Mouse (Mus musculus): Measurements from ENCODE around the gene Acadl. TPM values are rescaled to one million over a fixed set of nuclear protein-coding genes. Genes with fewer than 3 reads are reported as not detected.

Gene Acadl
- polyA plus RNA-seq (2015; fragmentation: Nextera tagmentation; extraction: Ambion mirVana), result 217 and 230 TPM in 2 replicates

- Histone ChIP-seq H3K36me3 (ENCODE audit: insufficient read depth, low read length) (0 out of 2 replicates have a peak, but pooled peaks cover 3% of the 10 kb centered on the region), H3K9ac (replicated peaks; ENCODE audit: low read depth) (peak within 1 kb of the TSS; percentile 85), H3K27me3 (replicated peaks; ENCODE audit: insufficient read depth, low read length) (no peaks in the 10 kb centered on the region), H3K9me3 (ENCODE audit: low read length) (no peaks in the 10 kb centered on the region), H3K4me3 (ENCODE audit: low read depth, low read length) (peak within 1 kb of the TSS; percentile 95), H3K4me1 (ENCODE audit: insufficient read depth, low read depth, low read length) (peaks cover 5% of the 10 kb centered on the region; the same call in 1 of the 2 replicates), H3K27ac (ENCODE audit: low read length) (peak within 1 kb of the TSS; percentile 99), H3K4me2 (replicated peaks; ENCODE audit: low read depth, low read length) (peak within 1 kb of the TSS; percentile 53)
- DNase-seq (ENCODE audit: low spot score), result peak; percentile 94
- no peak for TF ChIP-seq CTCF (IDR thresholded peaks at IDR 0.05)
- TF ChIP-seq EP300 (IDR thresholded peaks at IDR 0.05), result peak; percentile 69
- WGBS, result under 1% methylated on average over 57 of the region's 85 CpGs
- peak; percentile 96 for ATAC-seq
Measured at GRCm38 (mm10) chr1:66862712-66863511, at the start of gene Acadl. Gene Acadl, minus strand, starts transcription at chr1:66863277.

DNA sequence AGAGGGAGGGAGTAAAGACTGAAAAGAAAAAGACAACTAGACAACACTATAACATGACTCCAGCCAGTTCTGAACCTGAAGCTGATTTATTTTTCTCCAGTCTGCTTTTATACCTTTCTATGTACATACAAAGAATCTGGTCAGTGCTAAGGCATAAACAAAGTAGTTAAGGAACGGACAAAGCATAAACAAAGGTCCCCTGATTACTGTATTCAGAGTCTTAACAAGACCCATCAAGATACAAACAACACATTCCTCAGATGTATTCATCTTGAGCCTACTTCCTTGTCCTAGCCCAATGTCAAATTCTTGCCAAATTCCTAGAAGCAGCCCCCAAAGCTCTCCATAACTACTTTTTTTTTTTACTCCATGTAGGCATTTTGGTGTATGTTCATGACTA is 49.2 kb upstream of the Acadl start:
- DNase-seq (ENCODE audit: low spot score) (no peak), ATAC-seq (no peak)
- WGBS, result 36% methylated on average over 1 of the region's 1 CpGs
- Histone ChIP-seq H3K4me3 (ENCODE audit: low read depth, low read length) (no peak overlapping the region), H3K4me2 (replicated peaks; ENCODE audit: low read depth, low read length) (no peak overlapping the region), H3K27me3 (replicated peaks; ENCODE audit: insufficient read depth, low read length) (no peaks in the 10 kb centered on the region), H3K27ac (ENCODE audit: low read length) (no peak overlapping the region), H3K9me3 (ENCODE audit: low read length) (no peaks in the 10 kb centered on the region), H3K4me1 (ENCODE audit: insufficient read depth, low read depth, low read length) (no peaks in the 10 kb centered on the region), H3K36me3 (ENCODE audit: insufficient read depth, low read length) (no peaks in the 10 kb centered on the region), H3K9ac (replicated peaks; ENCODE audit: low read depth) (no peak overlapping the region)
- TF ChIP-seq CTCF (IDR thresholded peaks at IDR 0.05) (no peak), EP300 (IDR thresholded peaks at IDR 0.05) (no peak)

- 86% methylated on average over 3 of the region's 3 CpGs for WGBS
- Histone ChIP-seq H3K27ac (ENCODE audit: low read length) (no peak overlapping the region), H3K9me3 (ENCODE audit: low read length) (no peaks in the 10 kb centered on the region), H3K4me1 (ENCODE audit: insufficient read depth, low read depth, low read length) (no peaks in the 10 kb centered on the region; the same call in 1 of the 2 replicates), H3K4me3 (ENCODE audit: low read depth, low read length) (no peak overlapping the region), H3K36me3 (ENCODE audit: insufficient read depth, low read length) (no peaks in the 10 kb centered on the region), H3K9ac (replicated peaks; ENCODE audit: low read depth) (no peak overlapping the region), H3K4me2 (replicated peaks; ENCODE audit: low read depth, low read length) (no peak overlapping the region), H3K27me3 (replicated peaks; ENCODE audit: insufficient read depth, low read length) (no peaks in the 10 kb centered on the region)
- no peak for TF ChIP-seq EP300 (IDR thresholded peaks at IDR 0.05)
- TF ChIP-seq CTCF (IDR thresholded peaks at IDR 0.05), result no peak
- ATAC-seq, result no peak
- DNase-seq (ENCODE audit: low spot score), result no peak
Measured at GRCm38 (mm10) chr1:66902566-66902965, 39.5 kb upstream of the Acadl start.

DNA sequence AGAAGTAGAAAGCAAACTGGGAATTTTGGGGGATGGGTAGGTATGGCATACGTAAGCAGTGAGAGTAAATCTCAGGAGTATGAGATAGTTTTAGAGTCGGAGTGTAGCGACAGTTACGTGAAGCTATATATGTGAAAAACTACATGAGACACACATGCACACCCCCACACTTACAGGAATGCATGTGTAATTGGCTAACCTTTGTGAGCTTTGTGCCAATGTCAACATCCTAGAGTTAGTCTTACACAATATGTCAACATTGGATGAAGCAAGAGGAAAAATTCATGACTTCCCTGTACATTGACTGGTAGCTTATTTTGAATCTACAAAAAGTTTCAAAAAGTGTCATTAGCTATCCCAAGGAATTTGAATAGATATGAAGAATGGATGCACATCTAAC is 37.9 kb upstream of the Acadl start:
- no peaks in the 10 kb centered on the region for H3K27me3 ChIP-seq (replicated peaks; ENCODE audit: insufficient read depth, low read length)
- H3K27ac ChIP-seq (ENCODE audit: low read length), result no peak overlapping the region
- no peaks in the 10 kb centered on the region; the same call in 1 of the 2 replicates for H3K4me1 ChIP-seq (ENCODE audit: insufficient read depth, low read depth, low read length)
- H3K9ac ChIP-seq (replicated peaks; ENCODE audit: low read depth), result no peak overlapping the region
- no peaks in the 10 kb centered on the region for H3K9me3 ChIP-seq (ENCODE audit: low read length)
- H3K36me3 ChIP-seq (ENCODE audit: insufficient read depth, low read length), result no peaks in the 10 kb centered on the region
- H3K4me3 ChIP-seq (ENCODE audit: low read depth, low read length), result no peak overlapping the region
- H3K4me2 ChIP-seq (replicated peaks; ENCODE audit: low read depth, low read length), result no peak overlapping the region
- peak; percentile 99 for TF ChIP-seq EP300 (IDR thresholded peaks at IDR 0.05)
- TF ChIP-seq CTCF (IDR thresholded peaks at IDR 0.05), result no peak
- peak; percentile 89 for ATAC-seq
- WGBS, result 41% methylated on average over 4 of the region's 4 CpGs
- peak; percentile 80 for DNase-seq (ENCODE audit: low spot score)

DNA sequence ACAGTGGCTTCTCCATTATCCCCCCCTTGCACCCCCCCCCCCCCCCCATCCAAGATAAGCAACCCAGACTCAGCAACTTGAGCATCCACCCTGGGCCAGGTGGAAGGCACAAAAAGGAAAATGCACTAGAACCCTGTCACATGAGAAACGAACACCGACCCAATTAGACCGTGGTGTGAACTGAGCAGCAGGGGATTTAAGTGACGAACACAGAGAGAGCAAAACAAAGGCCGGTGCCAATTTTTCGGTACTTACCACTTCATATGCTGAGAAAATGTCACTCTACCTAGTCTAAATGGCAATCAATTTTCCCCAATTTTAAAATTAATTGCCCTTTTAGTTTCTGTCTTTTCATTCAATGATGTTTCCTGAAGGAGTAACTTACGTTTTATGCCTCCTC is 35.2 kb upstream of the Acadl start:
- 75% methylated on average over 7 of the region's 7 CpGs for WGBS
- Histone ChIP-seq H3K9ac (replicated peaks; ENCODE audit: low read depth) (no peak overlapping the region), H3K27ac (ENCODE audit: low read length) (no peak overlapping the region), H3K4me3 (ENCODE audit: low read depth, low read length) (no peak overlapping the region), H3K9me3 (ENCODE audit: low read length) (no peaks in the 10 kb centered on the region), H3K4me2 (replicated peaks; ENCODE audit: low read depth, low read length) (no peak overlapping the region), H3K27me3 (replicated peaks; ENCODE audit: insufficient read depth, low read length) (no peaks in the 10 kb centered on the region), H3K36me3 (ENCODE audit: insufficient read depth, low read length) (no peaks in the 10 kb centered on the region), H3K4me1 (ENCODE audit: insufficient read depth, low read depth, low read length) (no peaks in the 10 kb centered on the region; the same call in 1 of the 2 replicates)
- DNase-seq (ENCODE audit: low spot score) (no peak), ATAC-seq (no peak)
- TF ChIP-seq CTCF (IDR thresholded peaks at IDR 0.05), result no peak
- TF ChIP-seq EP300 (IDR thresholded peaks at IDR 0.05), result no peak

DNA sequence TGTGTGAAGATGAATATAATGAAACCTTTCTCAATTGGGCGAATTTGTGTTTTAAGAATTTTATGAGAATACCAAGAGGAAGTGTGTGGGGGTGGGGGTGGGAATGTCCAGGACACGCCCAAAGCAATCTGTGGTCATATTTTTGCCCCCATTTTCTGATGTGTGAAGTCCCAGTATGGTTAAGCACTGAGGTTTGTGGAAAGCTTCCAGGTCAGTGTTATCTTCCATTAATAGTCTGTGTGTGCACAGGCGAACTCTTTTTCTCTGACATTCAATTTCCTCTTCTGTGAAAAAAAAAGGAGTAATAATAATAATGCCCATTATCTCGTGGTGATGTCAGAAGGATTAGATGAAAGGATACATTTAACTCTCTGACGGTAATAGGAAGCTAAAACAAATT is 33.5 kb upstream of the Acadl start:
- ATAC-seq (no peak), DNase-seq (ENCODE audit: low spot score) (no peak)
- Histone ChIP-seq H3K4me2 (replicated peaks; ENCODE audit: low read depth, low read length) (peak overlapping the region; percentile 43; the same call in 1 of the 2 replicates), H3K27ac (ENCODE audit: low read length) (no peak overlapping the region), H3K9ac (replicated peaks; ENCODE audit: low read depth) (no peak overlapping the region), H3K27me3 (replicated peaks; ENCODE audit: insufficient read depth, low read length) (no peaks in the 10 kb centered on the region), H3K36me3 (ENCODE audit: insufficient read depth, low read length) (no peaks in the 10 kb centered on the region), H3K4me1 (ENCODE audit: insufficient read depth, low read depth, low read length) (no peaks in the 10 kb centered on the region; the same call in 1 of the 2 replicates), H3K4me3 (ENCODE audit: low read depth, low read length) (peak overlapping the region; percentile 6; the same call in 1 of the 2 replicates), H3K9me3 (ENCODE audit: low read length) (no peaks in the 10 kb centered on the region)
- no peak; the same call in 1 of the 2 replicates for TF ChIP-seq EP300 (IDR thresholded peaks at IDR 0.05)
- TF ChIP-seq CTCF (IDR thresholded peaks at IDR 0.05), result no peak
- WGBS, result 25% methylated on average over 5 of the region's 5 CpGs

Data from lung, postnatal 0 days (tissue).